Mouse (Mus musculus) fat pad, adult 2 months (tissue): Measurements from ENCODE around the gene Ikzf1.

ENCODE experiments used
- DNase-seq: peaks from one replicate; pipeline ENCODE4 v3.0.0-alpha.2; 2011; ENCODE audit warnings: low read depth, low spot score; ENCODE audit errors: extremely low read depth

The Ikzf1 gene

DNA sequence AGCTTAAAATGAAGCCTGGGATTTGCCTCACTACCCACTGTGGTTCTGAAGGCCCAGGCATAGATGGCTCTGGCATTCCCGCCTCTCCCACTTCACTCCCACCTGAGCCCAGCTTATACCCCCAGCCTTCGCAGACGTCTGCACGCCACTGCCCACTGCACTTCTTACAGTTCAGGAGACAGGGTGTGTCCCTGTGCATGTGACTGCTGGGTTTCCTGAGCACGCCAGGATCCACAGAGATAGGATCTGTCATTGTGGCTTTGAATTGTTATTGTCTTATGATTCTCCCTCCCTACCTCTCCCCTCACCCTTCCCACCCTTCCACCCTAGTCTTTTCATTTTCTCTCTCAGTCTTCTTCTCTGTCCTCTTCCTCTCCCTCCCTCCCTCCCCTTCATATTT lies 34.9 kb downstream of the Ikzf1 start:
- no peak for DNase-seq

DNA sequence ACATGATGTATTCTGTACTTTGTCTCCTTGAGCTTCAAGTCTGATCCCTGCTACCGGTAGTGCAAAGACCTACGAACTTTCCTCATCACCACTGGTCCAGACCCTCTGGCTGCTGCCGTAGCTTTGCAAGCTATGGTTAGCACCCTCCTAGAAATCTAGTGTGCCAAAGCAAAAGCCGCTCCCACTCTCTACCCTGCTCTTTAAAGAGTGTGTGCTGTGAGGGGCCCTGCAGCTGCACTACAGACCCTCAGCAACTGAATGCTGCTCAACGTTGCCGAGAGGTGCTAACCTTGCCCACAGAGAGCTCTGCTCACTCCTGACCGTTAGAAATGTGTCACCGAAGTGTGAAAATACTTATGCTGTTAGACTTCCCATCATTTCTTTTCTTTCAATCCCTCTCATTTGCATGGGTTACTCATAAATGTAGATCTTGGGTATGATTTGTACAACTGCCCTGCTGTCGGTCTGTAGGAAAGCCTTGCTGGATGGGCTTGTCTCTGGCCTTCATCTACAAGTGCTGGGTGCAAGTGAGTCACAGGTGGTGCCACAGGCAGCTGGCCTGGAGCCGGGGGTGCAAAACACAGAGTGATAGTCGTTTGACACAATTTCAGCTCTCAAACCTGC lies 40.6 kb downstream of the Ikzf1 start:
- no peak for DNase-seq

- DNase-seq = no peak
Observed at GRCm38 (mm10) chr11:11725876-11726525, 41.2 kb downstream of the Ikzf1 start.

GRCm38 (mm10) chr11:11726807-11727276 lies 42.0 kb downstream of the Ikzf1 start:
- no peak for DNase-seq

DNA sequence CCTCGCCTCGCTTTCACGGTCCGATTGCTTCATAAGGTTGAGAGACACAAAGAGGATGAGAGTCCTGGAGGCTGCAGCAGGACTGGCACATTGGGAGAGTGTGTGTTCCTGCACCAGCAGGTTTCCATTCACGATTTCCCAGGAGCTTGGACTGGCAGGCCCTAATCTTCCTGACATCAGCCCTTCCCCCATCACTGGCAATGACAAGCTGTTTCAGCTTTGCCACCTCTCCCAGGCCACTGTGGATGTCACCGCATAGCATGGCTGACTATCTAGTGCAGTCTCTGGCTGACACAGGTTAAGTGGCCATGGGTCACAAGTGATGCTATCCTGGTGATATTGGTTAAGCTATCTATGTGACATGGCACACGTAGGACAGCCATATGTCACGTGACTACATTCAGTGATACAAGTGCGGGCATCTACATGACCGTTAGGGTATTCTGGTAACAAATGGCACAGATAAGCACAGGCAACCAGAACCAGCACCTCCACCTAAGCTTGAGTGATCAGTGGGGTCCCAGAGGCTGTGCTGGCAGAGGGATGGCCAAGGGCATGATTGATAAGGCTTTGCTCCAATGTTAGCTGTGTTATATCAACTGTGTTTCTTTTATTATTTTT lies 43.2 kb downstream of the Ikzf1 start:
- DNase-seq = no peak

- no peak for DNase-seq
Observed at GRCm38 (mm10) chr11:11729216-11729615, 44.4 kb downstream of the Ikzf1 start.

- no peak for DNase-seq
Observed at GRCm38 (mm10) chr11:11730062-11730461, 45.3 kb downstream of the Ikzf1 start.

- no peak for DNase-seq
Observed at GRCm38 (mm10) chr11:11731727-11732126, 46.9 kb downstream of the Ikzf1 start.

DNA sequence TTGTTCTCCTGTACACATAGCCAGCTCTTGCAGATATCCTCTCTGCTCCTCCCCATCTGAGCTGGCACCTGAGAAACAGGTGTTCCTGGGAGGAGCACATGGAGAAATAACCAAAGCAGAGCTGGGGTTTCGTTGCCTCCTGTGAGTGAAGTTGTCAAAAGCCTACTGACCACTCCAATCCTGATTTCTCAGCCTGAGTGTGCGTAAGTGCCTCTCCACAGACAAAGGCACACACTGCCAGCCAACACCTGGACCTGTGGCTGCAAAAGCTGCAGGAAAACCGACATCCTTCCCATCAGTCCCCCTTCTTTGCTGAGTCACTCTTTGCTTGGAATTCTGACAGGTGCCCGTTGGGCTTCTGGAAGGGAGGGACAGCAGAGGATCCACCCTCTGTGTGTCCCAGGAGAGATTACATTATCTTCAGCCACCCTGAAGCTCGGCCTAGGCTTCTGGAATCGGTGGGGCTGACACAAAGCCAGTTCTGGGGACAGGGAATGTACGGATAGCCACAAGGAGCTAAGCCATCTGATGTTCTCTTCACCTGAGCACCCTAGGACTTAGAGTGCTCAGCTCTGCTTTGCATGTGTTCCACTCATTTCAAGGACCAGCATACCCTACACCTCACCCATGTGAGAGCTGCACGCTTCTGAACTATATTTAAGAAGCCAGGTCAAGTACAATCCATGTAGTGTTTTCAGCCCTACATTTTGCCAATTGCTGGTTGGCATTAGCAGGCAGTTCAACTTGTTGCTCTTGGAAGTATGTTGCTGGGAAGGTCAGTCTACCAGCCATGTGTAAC lies 48.4 kb downstream of the Ikzf1 start:
- no peak for DNase-seq

DNA sequence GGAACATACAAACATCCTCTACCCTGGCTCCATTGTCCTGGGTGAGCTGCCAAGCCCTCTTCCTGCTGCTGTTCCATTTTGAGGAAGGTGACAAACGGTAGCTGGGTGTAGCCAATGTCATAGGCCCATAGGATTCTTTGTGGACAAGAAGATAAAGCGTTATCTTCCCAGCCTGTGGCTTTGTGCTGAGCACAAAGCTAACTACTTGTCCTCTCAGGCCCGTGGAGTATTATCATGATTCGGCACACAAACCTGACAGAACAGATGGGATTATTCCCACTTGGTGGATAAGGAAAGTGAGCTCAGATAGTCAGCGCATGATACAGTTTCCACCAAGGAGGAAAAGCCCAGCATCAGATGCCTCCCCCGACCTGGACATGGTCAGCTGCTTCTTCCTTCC lies 50.4 kb downstream of the Ikzf1 start:
- no peak for DNase-seq

DNA sequence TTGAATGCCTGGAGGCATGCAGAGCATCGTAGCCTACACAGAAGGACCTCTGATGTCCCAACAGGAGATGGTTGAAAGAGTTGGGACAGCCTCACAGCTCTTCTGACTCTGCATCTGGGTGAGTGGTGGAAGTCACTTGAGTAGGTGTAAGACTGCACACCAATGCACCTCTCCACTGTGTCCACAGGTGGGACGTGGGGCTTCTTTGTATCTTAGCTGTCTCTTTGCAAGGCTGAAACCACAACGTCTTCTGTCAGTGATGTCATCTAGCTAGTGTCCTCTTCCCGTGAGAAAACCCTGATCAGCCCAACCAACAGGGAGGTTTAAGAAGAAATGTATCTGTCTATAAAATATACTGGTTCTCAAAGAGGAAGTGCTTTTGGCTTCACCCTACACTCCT lies 52.1 kb downstream of the Ikzf1 start:
- DNase-seq = no peak

GRCm38 (mm10) chr11:11737562-11737961 lies 52.8 kb downstream of the Ikzf1 start:
- DNase-seq = no peak

DNA sequence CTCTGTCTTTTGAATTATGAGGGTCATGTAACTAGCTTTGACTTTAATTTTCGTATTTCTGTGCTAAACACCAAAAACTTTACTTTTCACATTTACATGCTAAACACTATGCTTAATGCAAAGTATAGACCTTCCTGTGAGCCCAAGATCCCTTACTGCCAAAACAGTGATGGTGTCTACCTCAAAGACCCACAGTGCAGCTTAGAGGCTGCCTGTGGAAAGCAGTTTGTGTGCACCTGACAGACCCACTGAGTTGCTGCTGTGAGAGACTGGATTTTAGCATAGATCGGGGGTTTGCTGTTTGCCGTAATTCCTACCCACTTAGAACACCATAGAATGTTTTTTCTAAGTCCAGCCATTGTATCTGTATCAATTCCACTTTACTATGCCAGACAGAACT lies 54.3 kb downstream of the Ikzf1 start:
- DNase-seq = no peak

- no peak for DNase-seq
Observed at GRCm38 (mm10) chr11:11740603-11741002, 55.8 kb downstream of the Ikzf1 start.

- no peak for DNase-seq
Observed at GRCm38 (mm10) chr11:11741574-11741973, 56.8 kb downstream of the Ikzf1 start.

DNA sequence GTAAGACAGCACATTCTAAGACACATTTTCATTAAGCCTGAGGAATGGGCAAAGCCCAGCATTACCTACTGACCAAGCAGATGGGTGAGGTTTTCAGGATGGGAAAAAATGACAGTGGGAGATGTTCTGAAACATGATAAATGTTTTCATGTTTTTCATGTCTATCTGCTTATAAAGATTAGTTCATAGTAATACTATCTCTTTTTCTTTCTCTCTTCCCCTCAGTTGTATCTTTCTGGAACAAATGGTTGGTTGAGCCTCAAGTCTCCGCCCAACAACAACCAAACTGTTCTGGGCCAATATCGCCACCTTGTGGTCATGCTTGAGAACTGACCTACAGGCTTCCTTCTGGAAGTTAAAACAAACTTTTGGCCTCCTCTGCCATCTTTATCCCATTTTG lies 57.8 kb downstream of the Ikzf1 start:
- DNase-seq = no peak

GRCm38 (mm10) chr11:11744222-11744621 lies 59.4 kb downstream of the Ikzf1 start:
- no peak for DNase-seq

DNA sequence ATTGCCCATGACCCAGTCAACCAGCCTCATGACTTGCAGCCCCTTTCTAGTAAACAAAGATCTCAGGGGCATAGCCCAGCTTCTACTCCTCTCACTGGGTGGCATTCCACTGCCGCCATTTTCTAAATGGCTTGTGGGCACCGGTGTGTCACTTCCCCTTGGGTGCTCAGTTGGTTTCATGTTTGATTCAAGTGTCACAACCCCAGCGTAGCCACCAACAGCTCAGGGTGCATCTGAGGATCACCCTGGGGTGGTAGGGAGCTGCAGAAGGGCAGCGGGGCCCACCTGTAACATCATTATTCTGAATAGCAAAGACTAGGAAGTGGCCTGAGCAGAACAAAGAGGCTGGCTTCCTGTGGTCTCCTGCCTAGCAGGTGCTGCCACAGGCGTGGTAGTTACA lies 66.3 kb downstream of the Ikzf1 start:
- no peak for DNase-seq

GRCm38 (mm10) chr11:11752859-11753258 lies 68.1 kb downstream of the Ikzf1 start:
- no peak for DNase-seq

DNA sequence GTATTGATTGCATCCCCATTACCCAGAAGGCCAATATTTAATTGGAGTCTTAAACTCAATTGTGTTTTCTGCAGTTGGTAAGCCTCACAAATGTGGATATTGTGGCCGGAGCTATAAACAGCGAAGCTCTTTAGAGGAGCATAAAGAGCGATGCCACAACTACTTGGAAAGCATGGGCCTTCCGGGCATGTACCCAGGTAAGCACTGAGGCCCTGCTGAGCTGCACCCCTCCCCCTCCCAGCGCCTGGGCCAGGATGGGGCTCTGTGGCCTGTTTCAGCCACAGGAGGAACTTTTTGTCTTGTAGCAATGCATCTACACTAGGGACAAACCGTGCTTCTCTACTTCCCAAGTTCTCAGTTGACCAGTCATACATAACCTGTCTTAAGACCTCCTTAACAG lies 73.3 kb downstream of the Ikzf1 start:
- DNase-seq = no peak

DNA sequence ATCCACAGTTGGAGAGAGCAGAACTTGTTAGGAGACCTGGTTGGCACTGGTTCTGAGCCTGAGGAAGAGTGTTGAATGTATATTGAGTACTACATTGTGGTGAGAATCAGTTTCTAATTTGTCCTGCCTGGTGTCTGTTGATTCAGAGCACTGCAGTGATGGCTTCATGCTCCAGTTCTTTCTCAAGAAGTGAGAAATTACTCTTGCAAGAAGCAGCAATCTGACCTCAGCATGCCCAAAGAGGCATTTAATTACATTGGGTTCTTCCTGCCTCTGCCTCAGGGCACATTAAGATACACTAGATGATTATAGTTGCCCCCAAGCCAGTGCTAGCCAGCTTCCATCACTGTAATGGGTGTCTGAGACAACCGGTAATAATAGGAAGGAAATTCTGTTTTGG lies 74.1 kb downstream of the Ikzf1 start:
- DNase-seq = no peak

- DNase-seq = no peak
Observed at GRCm38 (mm10) chr11:11763211-11763666, 78.4 kb downstream of the Ikzf1 start.
